Mouse (Mus musculus) embryonic facial prominence, embryonic 10.5 days (tissue): ENCODE data around the gene Atp5h. TPM values are rescaled to one million over a fixed set of nuclear protein-coding genes. Genes with fewer than 3 reads are reported as not detected.
"Not testable (repeated sequence)": the region's sequence is repeated elsewhere in the genome, so short reads cannot be mapped to it uniquely, and the experiment has no call there.

Experiments used
- DNase-seq: peaks from one replicate; pipeline ENCODE4 v3.0.0-alpha.2; 2017; ENCODE audit warnings: low spot score
- H3K27ac ChIP-seq: fragments of 300-500 bp; sonication (generic); replicated peaks from 2 replicates; pipeline ENCODE4 v1.5.1; 2016; ENCODE audit warnings: mild to moderate bottlenecking
- H3K27me3 ChIP-seq: fragments of 300-500 bp; sonication (generic); replicated peaks from 2 replicates; pipeline ENCODE4 v1.6.1; 2016; ENCODE audit warnings: low read depth, mild to moderate bottlenecking; ENCODE audit not compliant: poor library complexity, severe bottlenecking
- H3K36me3 ChIP-seq: fragments of 300-500 bp; sonication (generic); replicated peaks from 2 replicates; pipeline ENCODE4 v1.6.1; 2016; ENCODE audit warnings: mild to moderate bottlenecking, moderate library complexity
- H3K4me1 ChIP-seq: fragments of 300-500 bp; sonication (generic); 2 replicates; pipeline ENCODE4 v1.6.1; 2016
- H3K4me3 ChIP-seq: fragments of 300-500 bp; sonication (generic); 2 replicates; pipeline ENCODE4 v1.5.1; 2016; ENCODE audit warnings: mild to moderate bottlenecking, moderate library complexity
- H3K9me3 ChIP-seq: fragments of 300-500 bp; sonication (generic); 2 replicates; pipeline ENCODE4 v1.6.1; 2016; ENCODE audit warnings: mild to moderate bottlenecking
- WGBS: fragments of 180-500 bp; shearing (Covaris S2); methylation state at CpG from one replicate; pipeline ENCODE4 v1.1.7; 2016; 5-methylcytosine and 5-hydroxymethylcytosine counted together
- polyA plus RNA-seq: library from polyadenylated mRNA; unstranded; fragments of >200 nt; fragmentation: Nextera tagmentation; extraction: Ambion mirVana; gene quantifications from 2 replicates; pipeline ENCODE4 v1.2.1, GENCODE M21; 2016

The Atp5h gene
- polyA plus RNA-seq, 1 experiment from 2014 or later: 890 TPM

- no peak for DNase-seq
- H3K27me3 ChIP-seq: no peaks in the 10 kb centered on the region
- no peaks in the 10 kb centered on the region for H3K9me3 ChIP-seq
- H3K27ac ChIP-seq: peak overlapping the region; percentile 75
- peaks cover 63% of the 10 kb centered on the region for H3K36me3 ChIP-seq
- H3K4me3 ChIP-seq: no peak overlapping the region
- 87% methylated on average over 6 of the region's 6 CpGs for WGBS
- peaks cover 69% of the 10 kb centered on the region for H3K4me1 ChIP-seq
Measured at GRCm38 (mm10) chr11:115408266-115408920, 11.4 kb downstream of the Atp5h start.

- 96% methylated on average over 17 of the region's 17 CpGs for WGBS
- Histone ChIP-seq H3K27me3 (no peaks in the 10 kb centered on the region), H3K36me3 (peaks cover 63% of the 10 kb centered on the region), H3K9me3 (no peaks in the 10 kb centered on the region), H3K27ac (no peak overlapping the region), H3K4me1 (peaks cover 66% of the 10 kb centered on the region), H3K4me3 (no peak overlapping the region)
- no peak for DNase-seq
Measured at GRCm38 (mm10) chr11:115406858-115407401, 12.8 kb downstream of the Atp5h start.

- Histone ChIP-seq H3K4me3 (peak overlapping the region; percentile 5; the same call in 1 of the 2 replicates), H3K9me3 (no peaks in the 10 kb centered on the region), H3K36me3 (peaks cover 55% of the 10 kb centered on the region), H3K4me1 (peaks cover 58% of the 10 kb centered on the region), H3K27ac (no peak overlapping the region), H3K27me3 (no peaks in the 10 kb centered on the region)
- 94% methylated on average over 6 of the region's 6 CpGs for WGBS
- DNase-seq: no peak
Measured at GRCm38 (mm10) chr11:115405723-115406122, 14.0 kb downstream of the Atp5h start.

GRCm38 (mm10) chr11:115403338-115404124 is 16.2 kb downstream of the Atp5h start, which contains the start of gene Mrpl58:
Mrpl58 (plus strand) TSS chr11:115403752.
- peaks cover 33% of the 10 kb centered on the region for H3K36me3 ChIP-seq
- 4% methylated on average over 50 of the region's 50 CpGs for WGBS
- DNase-seq: peak; percentile 91
- H3K27me3 ChIP-seq: no peaks in the 10 kb centered on the region
- H3K4me1 ChIP-seq: peaks cover 38% of the 10 kb centered on the region
- peak within 1 kb of the TSS; percentile 96 for H3K27ac ChIP-seq
- peak within 1 kb of the TSS; percentile 79 for H3K4me3 ChIP-seq
- no peaks in the 10 kb centered on the region for H3K9me3 ChIP-seq

- no peak overlapping the region for H3K27ac ChIP-seq
Measured at GRCm38 (mm10) chr11:115400630-115401391, 19.0 kb downstream of the Atp5h start.

GRCm38 (mm10) chr11:115400126-115400525 is 19.6 kb downstream of the Atp5h start:
- 84% methylated on average over 3 of the region's 3 CpGs for WGBS
- H3K27ac ChIP-seq: no peak overlapping the region

More at GRCm38 (mm10) chr11:115400630-115401391, 19.0 kb downstream of the Atp5h start:
- WGBS: 61% methylated on average over 11 of the region's 11 CpGs
- peaks cover 28% of the 10 kb centered on the region for H3K4me1 ChIP-seq
- no peaks in the 10 kb centered on the region for H3K27me3 ChIP-seq
- no peak for DNase-seq
- peaks cover 14% of the 10 kb centered on the region for H3K36me3 ChIP-seq
- no peaks in the 10 kb centered on the region for H3K9me3 ChIP-seq
- no peak overlapping the region for H3K4me3 ChIP-seq

GRCm38 (mm10) chr11:115398085-115398484 is 21.7 kb downstream of the Atp5h start:
- 84% methylated on average over 7 of the region's 7 CpGs for WGBS
- no peak overlapping the region for H3K4me3 ChIP-seq
- no peak for DNase-seq
- H3K9me3 ChIP-seq: no peaks in the 10 kb centered on the region
- H3K27ac ChIP-seq: no peak overlapping the region
- H3K27me3 ChIP-seq: peaks cover 11% of the 10 kb centered on the region
- H3K36me3 ChIP-seq: peaks cover 35% of the 10 kb centered on the region
- peaks cover 19% of the 10 kb centered on the region for H3K4me1 ChIP-seq

More at GRCm38 (mm10) chr11:115400126-115400525, 19.6 kb downstream of the Atp5h start:
- Histone ChIP-seq H3K36me3 (peaks cover 15% of the 10 kb centered on the region), H3K9me3 (no peaks in the 10 kb centered on the region), H3K4me1 (peaks cover 22% of the 10 kb centered on the region), H3K4me3 (no peak overlapping the region), H3K27me3 (no peaks in the 10 kb centered on the region)
- no peak for DNase-seq

- Histone ChIP-seq H3K9me3 (no peaks in the 10 kb centered on the region), H3K4me3 (peak overlapping the region; percentile 22; the same call in 1 of the 2 replicates), H3K27me3 (peaks cover 13% of the 10 kb centered on the region), H3K27ac (no peak overlapping the region), H3K36me3 (peaks cover 72% of the 10 kb centered on the region), H3K4me1 (peaks cover 13% of the 10 kb centered on the region)
- WGBS: 68% methylated on average over 34 of the region's 34 CpGs
- peak; percentile 21 for DNase-seq
Measured at GRCm38 (mm10) chr11:115393721-115394325, 25.9 kb downstream of the Atp5h start.

- 93% methylated on average over 7 of the region's 7 CpGs for WGBS
- Histone ChIP-seq H3K4me1 (peaks cover 13% of the 10 kb centered on the region), H3K27me3 (peaks cover 13% of the 10 kb centered on the region), H3K9me3 (no peaks in the 10 kb centered on the region), H3K27ac (no peak overlapping the region), H3K4me3 (no peak overlapping the region), H3K36me3 (peaks cover 80% of the 10 kb centered on the region)
- DNase-seq: no peak
Measured at GRCm38 (mm10) chr11:115391358-115391757, 28.4 kb downstream of the Atp5h start.

GRCm38 (mm10) chr11:115386859-115387258 is 32.9 kb downstream of the Atp5h start:
- DNase-seq, H3K4me3 ChIP-seq, H3K9me3 ChIP-seq, H3K27ac ChIP-seq: not testable (repeated sequence)
- WGBS: 85% methylated on average over 3 of the region's 3 CpGs
- peaks cover 17% of the 10 kb centered on the region for H3K27me3 ChIP-seq
- H3K4me1 ChIP-seq: peaks cover 43% of the 10 kb centered on the region
- peaks cover 36% of the 10 kb centered on the region for H3K36me3 ChIP-seq

- DNase-seq: peak; percentile 38
- Histone ChIP-seq H3K4me3 (peak overlapping the region; percentile 92), H3K9me3 (no peaks in the 10 kb centered on the region), H3K27ac (peak overlapping the region; percentile 61), H3K36me3 (peaks cover 15% of the 10 kb centered on the region), H3K27me3 (peaks cover 17% of the 10 kb centered on the region), H3K4me1 (peaks cover 51% of the 10 kb centered on the region)
- WGBS: 48% methylated on average over 5 of the region's 5 CpGs
Measured at GRCm38 (mm10) chr11:115384587-115384986, 35.2 kb downstream of the Atp5h start.
